Mouse (Mus musculus): ENCODE measurements at regions not wholly inside any gene's neighbourhood (a gene's known extent, or its start where the extent isn't known, plus 50 kb on each side); places are given as distances from the start of the nearest gene placed in this dataset.

GRCm38 (mm10) chr13:83452987-83453386 lies 50.8 kb upstream of the Mef2c start:
- Histone ChIP-seq H3K9ac (ENCODE audit: insufficient read depth, low read depth) (no peak overlapping the region), H3K9me3 (replicated peaks; ENCODE audit: low read length) (no peaks in the 10 kb centered on the region), H3K4me3 (replicated peaks in 1 of 3; ENCODE audit: low read depth in 2 of 3, low read length in 2 of 3, poor library complexity in 1 of 3) (no peak overlapping the region), H3K4me2 (ENCODE audit: insufficient read depth, low read depth, poor library complexity, severe bottlenecking) (no peak overlapping the region), H3K79me2 (replicated peaks; ENCODE audit: control insufficient read depth, extremely low read depth, insufficient read depth, poor library complexity, severe bottlenecking) (no peaks in the 10 kb centered on the region), H3K36me3 (replicated peaks in 1 of 2; ENCODE audit: control insufficient read depth in 1 of 2, insufficient read depth in 1 of 2, low read length in 1 of 2) (no peaks in the 10 kb centered on the region), H3K27ac (ENCODE audit: insufficient read depth, low read depth) (no peak overlapping the region), H3K27me3 (replicated peaks) (no peaks in the 10 kb centered on the region), H3K4me1 (ENCODE audit: control insufficient read depth in 1 of 2, insufficient read depth in 2 of 2) (no peaks in the 10 kb centered on the region)
- in situ Hi-C loops (cut with MboI; ENCODE audit: low pct_ligation_motif_present, low pct_unique_long_range_greater_than_20kb, low sequenced_read_pairs) (no loop called here), dilution Hi-C loops (cut with MboI; ENCODE audit: extremely low pct_ligation_motif_present, extremely low pct_unique_long_range_greater_than_20kb, low sequenced_read_pairs) (no loop called here)
- TF ChIP-seq KAT2A (IDR thresholded peaks at IDR 0.05; ENCODE audit: insufficient replicate concordance, low read length) (no peak), EP300 (IDR thresholded peaks at IDR 0.05; ENCODE audit: low read length) (no peak), UBTF (IDR thresholded peaks at IDR 0.05; ENCODE audit: low read depth, low read length) (no peak), BHLHE40 (IDR thresholded peaks at IDR 0.05; ENCODE audit: low read depth, low read length) (no peak), ELF1 (IDR thresholded peaks at IDR 0.05; ENCODE audit: low read depth, low read length) (no peak), POLR2AphosphoS2 (IDR thresholded peaks at IDR 0.05; ENCODE audit: low read depth, low read length) (no peak), SMC3 (IDR thresholded peaks at IDR 0.05; ENCODE audit: low read depth, low read length) (no peak), MAX (IDR thresholded peaks at IDR 0.05; ENCODE audit: low read length) (no peak), ZC3H11A (IDR thresholded peaks at IDR 0.05; ENCODE audit: low read depth, low read length) (no peak), E2F4 (IDR thresholded peaks at IDR 0.05; ENCODE audit: insufficient replicate concordance, low read depth, low read length) (no peak), TBP (conservative IDR thresholded peaks at IDR 0.05; ENCODE audit: low read depth, low read length) (no peak), RAD21 (IDR thresholded peaks at IDR 0.05; ENCODE audit: low read depth, low read length) (no peak), CTCF (conservative IDR thresholded peaks at IDR 0.05 in 1 of 2, IDR thresholded peaks at IDR 0.05 in 1 of 2; ENCODE audit: low read depth in 2 of 2, low read length in 2 of 2) (no peak), JUND (conservative IDR thresholded peaks at IDR 0.05; ENCODE audit: low read depth, low read length) (no peak), USF1 (IDR thresholded peaks at IDR 0.05; ENCODE audit: low read depth, low read length) (no peak)
- DNase-seq (ENCODE audit: extremely low read depth), result no peak
